In the genomic region with DNA sequence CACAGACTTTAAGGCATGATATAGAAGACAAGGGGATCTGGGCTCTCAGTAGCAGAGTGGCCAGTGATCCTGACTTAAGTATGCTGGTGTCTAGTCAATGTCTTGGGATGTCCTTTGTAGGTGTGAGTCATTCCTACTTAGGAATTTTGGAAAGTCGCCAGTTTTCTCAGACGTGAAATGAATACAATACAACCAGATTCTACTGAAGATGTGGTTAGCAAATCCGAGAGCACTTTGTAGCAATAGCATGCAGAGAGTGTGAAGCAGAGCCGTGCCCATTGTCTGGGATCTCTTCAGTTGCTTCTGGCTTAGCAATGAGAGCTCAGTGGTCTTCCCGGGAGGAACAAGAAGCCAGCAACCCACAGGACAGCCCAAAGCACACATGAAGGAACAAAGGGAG, we compare ENCODE assay signal across 13 mouse cellular contexts. TPM values are rescaled to one million over a fixed set of nuclear protein-coding genes. Genes with fewer than 3 reads are reported as not detected.
DNase-seq lines count a peak whose midpoint lies in the region; ATAC-seq and TF ChIP-seq lines count a peak whose summit lies in the region.
"Had no signal": no experiment of that assay in that cellular context is flagged by ENCODE, and none has a peak within 500 bp of the region (broad histone marks: within the 10 kb centered on the region; RNA-seq: fewer than 3 reads in every experiment).

No protein-coding gene starts in this region.

- peak overlapping the region; percentile 4 for H3K4me3 ChIP-seq in lung, embryonic 15.5 days
- no peak overlapping the region for H3K4me3 ChIP-seq in embryonic fibroblast, embryonic 13.5 days (ENCODE audit: insufficient read depth, low read length)
- peak overlapping the region; percentile 49 for H3K4me3 ChIP-seq in stomach, embryonic 16.5 days (replicated peaks; ENCODE audit: low read length)
- no peak overlapping the region for H3K4me3 ChIP-seq in forebrain, postnatal 0 days (ENCODE audit: low read depth, low read length)
- H3K4me3 ChIP-seq: midbrain, embryonic 12.5 days; neural tube, embryonic 13.5 days had no signal

- TF ChIP-seq POLR2A in embryonic fibroblast, embryonic 13.5 days (IDR thresholded peaks at IDR 0.05; ENCODE audit: low read depth, low read length) = no peak

- no peaks in the 10 kb centered on the region for H3K36me3 ChIP-seq in lung, embryonic 15.5 days
- H3K36me3 ChIP-seq in stomach, embryonic 16.5 days (ENCODE audit: control insufficient read depth, insufficient read depth, low read length) = no peaks in the 10 kb centered on the region
- no peaks in the 10 kb centered on the region for H3K36me3 ChIP-seq in forebrain, postnatal 0 days (ENCODE audit: insufficient read depth)
- H3K36me3 ChIP-seq: midbrain, embryonic 12.5 days; neural tube, embryonic 13.5 days had no signal

- H3K27me3 ChIP-seq in lung, embryonic 15.5 days = no peaks in the 10 kb centered on the region
- H3K27me3 ChIP-seq in stomach, embryonic 16.5 days (ENCODE audit: control insufficient read depth, insufficient read depth, low read length) = no peaks in the 10 kb centered on the region
- H3K27me3 ChIP-seq in forebrain, postnatal 0 days (ENCODE audit: insufficient read depth, low read length) = no peaks in the 10 kb centered on the region
- H3K27me3 ChIP-seq: midbrain, embryonic 12.5 days; neural tube, embryonic 13.5 days had no signal

- peaks cover 37% of the 10 kb centered on the region for H3K4me1 ChIP-seq in lung, embryonic 15.5 days
- H3K4me1 ChIP-seq in embryonic fibroblast, embryonic 13.5 days (ENCODE audit: control insufficient read depth, insufficient read depth, low read length) = peaks cover 13% of the 10 kb centered on the region
- H3K4me1 ChIP-seq in stomach, embryonic 16.5 days (ENCODE audit: control insufficient read depth, insufficient read depth, low read length) = peaks cover 11% of the 10 kb centered on the region; the same call in 1 of the 2 replicates
- H3K4me1 ChIP-seq in forebrain, postnatal 0 days (ENCODE audit: insufficient read depth) = no peaks in the 10 kb centered on the region

- DNase-seq in lung, postnatal 10 days = no peak
- DNase-seq in kidney, postnatal 4 days = peak; percentile 7 to 26
- DNase-seq in c-Kit-positive CD71-positive TER-119-positive erythroid progenitor cells, embryonic 14.5 days (ENCODE audit: low spot score) = no peak
- no peak for DNase-seq in forebrain, postnatal 0 days
- DNase-seq: adrenal gland, postnatal 10 days; cerebellum, adult 11 months; heart, adult 11 months had no signal

- no peak for TF ChIP-seq CTCF in embryonic fibroblast, embryonic 13.5 days (IDR thresholded peaks at IDR 0.05; ENCODE audit: borderline replicate concordance, insufficient read depth, low read length)
- TF ChIP-seq CTCF in forebrain, postnatal 0 days (IDR thresholded peaks at IDR 0.05; ENCODE audit: low read depth) = no peak

- no peak overlapping the region for H3K9ac ChIP-seq in lung, embryonic 15.5 days
- H3K9ac ChIP-seq in stomach, embryonic 16.5 days (ENCODE audit: low read length) = peak overlapping the region; percentile 43
- no peak overlapping the region for H3K9ac ChIP-seq in forebrain, postnatal 0 days
- H3K9ac ChIP-seq: midbrain, embryonic 12.5 days; neural tube, embryonic 13.5 days had no signal

- H3K4me2 ChIP-seq in lung, embryonic 15.5 days = peak overlapping the region; percentile 33
- H3K4me2 ChIP-seq in stomach, embryonic 16.5 days (ENCODE audit: low read depth, low read length) = peak overlapping the region; percentile 52
- H3K4me2 ChIP-seq in forebrain, postnatal 0 days (ENCODE audit: low read depth) = no peak overlapping the region
- H3K4me2 ChIP-seq: midbrain, embryonic 12.5 days; neural tube, embryonic 13.5 days had no signal

- H3K27ac ChIP-seq in lung, embryonic 15.5 days = peak overlapping the region; percentile 83
- H3K27ac ChIP-seq in embryonic fibroblast, embryonic 13.5 days (ENCODE audit: insufficient read depth, low read length) = peak overlapping the region; percentile 63
- H3K27ac ChIP-seq in stomach, embryonic 16.5 days (ENCODE audit: low read length) = peak overlapping the region; percentile 91
- no peak overlapping the region for H3K27ac ChIP-seq in forebrain, postnatal 0 days (ENCODE audit: low read depth, low read length)
- H3K27ac ChIP-seq: midbrain, embryonic 12.5 days; neural tube, embryonic 13.5 days had no signal

- 27% methylated on average over 5 of the region's 5 CpGs for WGBS in lung, embryonic 15.5 days
- 29% methylated on average over 5 of the region's 5 CpGs for WGBS in stomach, embryonic 16.5 days
- WGBS in forebrain, postnatal 0 days = 30% methylated on average over 5 of the region's 5 CpGs

- ATAC-seq in lung, embryonic 15.5 days (ENCODE audit: borderline replicate concordance, extremely low read depth, low FRiP score, low TSS enrichment) = no peak
- ATAC-seq in stomach, embryonic 16.5 days (ENCODE audit: insufficient read depth, low FRiP score) = no peak
- no peak for ATAC-seq in forebrain, postnatal 0 days

- H3K9me3 ChIP-seq in lung, embryonic 15.5 days = no peaks in the 10 kb centered on the region
- no peaks in the 10 kb centered on the region for H3K9me3 ChIP-seq in stomach, embryonic 16.5 days (replicated peaks; ENCODE audit: control insufficient read depth, low read length)
- no peaks in the 10 kb centered on the region for H3K9me3 ChIP-seq in forebrain, postnatal 0 days (ENCODE audit: low read length)
- H3K9me3 ChIP-seq: midbrain, embryonic 12.5 days; neural tube, embryonic 13.5 days had no signal

RNA-seq across cellular contexts. Expression of gene AA986860, which starts 2.7 kb away (rescaled TPM):
- polyA plus RNA-seq in lung, embryonic 15.5 days (2015; fragmentation: Nextera tagmentation; extraction: Ambion mirVana) = 10.9 and 13.0 TPM in 2 replicates
- 0.75 and 1.8 TPM in 2 replicates for polyA plus RNA-seq in embryonic fibroblast, embryonic 13.5 days (2011; ENCODE audit: insufficient read length, low read depth, missing spikeins)
- polyA plus RNA-seq in stomach, embryonic 16.5 days (2015; fragmentation: Nextera tagmentation; extraction: Ambion mirVana) = 44.2 and 52.0 TPM in 2 replicates
- total RNA-seq in forebrain, postnatal 0 days (2014; rRNA removed) = 0.33 and 0.69 TPM in 2 replicates
- polyA plus RNA-seq in forebrain, postnatal 0 days (2015; fragmentation: Nextera tagmentation; extraction: Ambion mirVana) = 0.29 and 0.48 TPM in 2 replicates

RNA-seq across cellular contexts. Expression of gene Pfkfb2, which starts 5.4 kb away (rescaled TPM):
- 7.9 and 9.5 TPM in 2 replicates for polyA plus RNA-seq in lung, embryonic 15.5 days (2015; fragmentation: Nextera tagmentation; extraction: Ambion mirVana)
- polyA plus RNA-seq in embryonic fibroblast, embryonic 13.5 days (2011; ENCODE audit: insufficient read length, low read depth, missing spikeins) = 12.7 and 16.1 TPM in 2 replicates
- polyA plus RNA-seq in stomach, embryonic 16.5 days (2015; fragmentation: Nextera tagmentation; extraction: Ambion mirVana) = 11.3 and 11.6 TPM in 2 replicates
- total RNA-seq in forebrain, postnatal 0 days (2014; rRNA removed) = 39.5 and 42.0 TPM in 2 replicates
- 14.6 and 20.2 TPM in 2 replicates for polyA plus RNA-seq in forebrain, postnatal 0 days (2015; fragmentation: Nextera tagmentation; extraction: Ambion mirVana)

RNA-seq across cellular contexts. Expression of gene Yod1, which starts 17.3 kb away (rescaled TPM):
- 13.4 and 16.5 TPM in 2 replicates for polyA plus RNA-seq in lung, embryonic 15.5 days (2015; fragmentation: Nextera tagmentation; extraction: Ambion mirVana)
- 4.9 and 6.5 TPM in 2 replicates for polyA plus RNA-seq in embryonic fibroblast, embryonic 13.5 days (2011; ENCODE audit: insufficient read length, low read depth, missing spikeins)
- 14.9 and 15.8 TPM in 2 replicates for polyA plus RNA-seq in stomach, embryonic 16.5 days (2015; fragmentation: Nextera tagmentation; extraction: Ambion mirVana)
- 11.6 and 16.4 TPM in 2 replicates for total RNA-seq in forebrain, postnatal 0 days (2014; rRNA removed)
- polyA plus RNA-seq in forebrain, postnatal 0 days (2015; fragmentation: Nextera tagmentation; extraction: Ambion mirVana) = 16.0 and 18.9 TPM in 2 replicates

RNA-seq across cellular contexts. Expression of gene Gm29427, which starts 18.9 kb away (rescaled TPM):
- polyA plus RNA-seq in lung, embryonic 15.5 days (2015; fragmentation: Nextera tagmentation; extraction: Ambion mirVana) = not detected in 2 replicates
- polyA plus RNA-seq in embryonic fibroblast, embryonic 13.5 days (2011; ENCODE audit: insufficient read length, low read depth, missing spikeins) = not detected in 2 replicates
- polyA plus RNA-seq in stomach, embryonic 16.5 days (2015; fragmentation: Nextera tagmentation; extraction: Ambion mirVana) = 0.09 TPM in 1 of 2 replicates, not detected in the other
- 0.43 TPM in 1 of 2 replicates, not detected in the other for total RNA-seq in forebrain, postnatal 0 days (2014; rRNA removed)
- not detected in 2 replicates for polyA plus RNA-seq in forebrain, postnatal 0 days (2015; fragmentation: Nextera tagmentation; extraction: Ambion mirVana)
- total RNA-seq: adrenal gland, postnatal 10 days had no signal
- polyA plus RNA-seq: limb, embryonic 11.5 days; midbrain, embryonic 12.5 days; neural tube, embryonic 13.5 days had no signal

Comparison
In these comparisons a context has a peak if more than half of its experiments do, and no peak if none do; other contexts are left out.
1. H3K4me3 ChIP-seq: peak in lung, embryonic 15.5 days (single experiment) and stomach, embryonic 16.5 days (single experiment); none in embryonic fibroblast, embryonic 13.5 days (single experiment) and forebrain, postnatal 0 days (single experiment).
2. DNase-seq: peak in kidney, postnatal 4 days (2 of 2); none in lung, postnatal 10 days (single experiment), c-Kit-positive CD71-positive TER-119-positive erythroid progenitor cells, embryonic 14.5 days (single experiment) and forebrain, postnatal 0 days (single experiment).